Mouse (Mus musculus) CD4-positive helper T cell, adult 2 months (primary cell): ENCODE measurements around the gene Ugt1a1.

Source experiments
- DNase-seq: peaks from one replicate; pipeline ENCODE4 v3.0.0-alpha.2; 2012; ENCODE audit warnings: low read depth, missing footprints, low spot score

Gene Ugt1a1

DNA sequence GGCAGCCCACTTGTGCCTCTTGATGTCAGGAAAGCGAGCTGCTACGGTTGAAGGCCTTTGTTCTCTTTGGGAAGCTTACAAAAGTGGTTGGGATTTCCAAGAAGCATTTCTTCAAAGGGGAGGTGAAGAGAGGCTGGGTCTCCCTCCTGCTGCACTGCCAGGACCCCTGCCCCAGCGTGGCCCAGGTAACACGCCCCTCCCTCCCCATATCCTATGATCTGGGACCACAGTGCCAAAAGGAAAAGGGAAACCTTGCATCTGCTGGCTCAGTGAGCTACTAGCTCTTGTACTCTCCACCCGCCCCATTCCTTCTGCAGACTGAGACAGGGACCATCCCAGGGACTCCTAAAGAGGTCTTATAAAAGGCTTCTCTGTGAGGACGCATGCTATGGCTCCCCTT, 45.9 kb downstream of the Ugt1a1 start:
- DNase-seq, result no peak

DNA sequence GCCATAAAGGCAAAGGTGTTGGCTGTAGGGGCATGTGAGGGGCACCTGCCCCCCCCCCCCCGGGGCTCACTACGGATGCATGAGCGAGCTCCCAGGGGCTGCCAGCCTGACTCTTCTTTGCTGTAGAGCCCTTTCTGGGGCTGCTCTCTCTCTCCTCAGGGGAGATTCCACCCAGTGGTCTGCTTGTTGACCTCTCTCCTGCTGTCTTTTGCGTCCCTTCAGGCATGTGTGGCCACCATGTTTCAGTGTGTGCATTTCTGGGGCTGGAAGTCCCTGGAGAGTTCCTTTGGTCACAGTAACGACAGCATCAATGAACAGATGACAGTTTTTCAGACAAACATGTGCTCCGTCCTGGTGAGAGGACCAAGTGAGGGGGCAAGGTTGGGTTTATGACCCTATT, 46.6 kb downstream of the Ugt1a1 start:
- DNase-seq, result no peak

DNA sequence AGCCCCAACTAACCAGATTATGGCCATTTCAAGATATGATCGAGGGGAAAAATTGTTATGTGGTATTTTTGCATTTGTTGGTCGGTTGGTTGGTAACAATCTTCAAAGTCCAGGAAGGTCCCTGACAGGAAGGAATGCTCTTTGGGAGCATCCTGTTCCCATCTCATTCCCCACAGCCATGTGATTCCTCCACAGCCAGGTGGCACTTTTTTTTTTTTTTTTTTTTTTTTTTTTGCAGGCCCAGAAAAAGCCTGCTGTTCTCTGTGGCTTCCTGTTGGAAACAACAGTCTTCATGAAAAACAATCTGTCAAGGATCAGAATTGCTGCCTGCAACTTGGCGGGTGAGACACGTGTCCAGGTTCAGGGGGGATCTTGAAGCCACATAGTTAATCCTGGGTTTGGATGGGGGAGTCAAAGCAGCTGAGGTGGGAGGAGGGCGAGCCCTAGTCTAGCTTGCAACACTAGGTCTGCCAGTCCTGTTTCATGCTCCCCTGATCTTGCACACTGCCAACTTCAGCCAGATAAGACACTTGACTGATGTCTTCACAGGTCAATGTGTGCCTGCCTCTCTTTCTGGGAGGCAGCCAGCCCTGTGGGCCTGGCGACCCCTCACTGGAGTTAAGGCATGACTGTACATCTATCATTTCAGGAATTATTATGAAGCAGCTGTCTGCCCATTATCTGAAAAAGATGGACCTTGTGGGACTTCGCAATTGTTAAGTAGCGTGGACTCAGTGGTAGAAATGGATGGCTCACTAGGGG, 47.3 kb downstream of the Ugt1a1 start:
- no peak for DNase-seq

DNA sequence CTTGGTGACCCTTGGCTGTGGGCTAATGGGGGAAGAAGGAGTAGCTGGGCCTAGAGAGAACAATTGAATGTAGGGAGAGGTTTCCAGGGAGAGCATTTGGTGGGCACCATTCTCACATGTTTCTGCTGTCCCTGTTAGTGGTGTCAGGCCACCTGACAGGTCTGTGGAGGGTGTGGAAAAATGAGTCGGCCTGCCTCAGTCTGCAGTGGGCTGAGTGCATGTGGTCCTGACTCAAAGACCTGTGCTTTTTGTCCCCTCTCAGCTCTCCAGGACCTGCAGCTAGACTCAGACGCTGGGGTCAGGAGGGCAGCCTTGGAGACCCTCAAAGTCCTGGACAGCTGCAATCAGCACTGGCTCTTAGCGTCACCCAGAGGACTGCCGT, 47.9 kb downstream of the Ugt1a1 start:
- no peak for DNase-seq

DNA sequence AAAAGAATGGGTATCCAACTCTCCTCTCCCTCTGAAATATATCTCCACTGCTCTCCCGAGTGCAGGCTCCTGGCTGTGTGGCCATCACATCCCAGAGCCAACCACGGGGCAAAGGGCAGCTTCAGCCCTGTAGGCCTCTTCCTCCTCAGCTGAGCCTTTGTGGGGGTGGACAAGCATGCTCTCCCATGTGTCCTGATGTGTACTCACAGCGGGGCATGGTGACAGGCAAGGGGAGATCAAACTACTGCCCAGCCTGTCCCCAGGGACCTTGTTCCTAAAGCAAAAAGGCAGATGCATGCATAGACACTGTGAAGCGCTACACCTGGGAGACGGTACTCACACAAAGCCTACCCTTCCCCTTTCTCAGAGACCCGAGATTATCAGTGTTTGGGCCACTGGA, 48.4 kb downstream of the Ugt1a1 start:
- DNase-seq, result no peak

DNA sequence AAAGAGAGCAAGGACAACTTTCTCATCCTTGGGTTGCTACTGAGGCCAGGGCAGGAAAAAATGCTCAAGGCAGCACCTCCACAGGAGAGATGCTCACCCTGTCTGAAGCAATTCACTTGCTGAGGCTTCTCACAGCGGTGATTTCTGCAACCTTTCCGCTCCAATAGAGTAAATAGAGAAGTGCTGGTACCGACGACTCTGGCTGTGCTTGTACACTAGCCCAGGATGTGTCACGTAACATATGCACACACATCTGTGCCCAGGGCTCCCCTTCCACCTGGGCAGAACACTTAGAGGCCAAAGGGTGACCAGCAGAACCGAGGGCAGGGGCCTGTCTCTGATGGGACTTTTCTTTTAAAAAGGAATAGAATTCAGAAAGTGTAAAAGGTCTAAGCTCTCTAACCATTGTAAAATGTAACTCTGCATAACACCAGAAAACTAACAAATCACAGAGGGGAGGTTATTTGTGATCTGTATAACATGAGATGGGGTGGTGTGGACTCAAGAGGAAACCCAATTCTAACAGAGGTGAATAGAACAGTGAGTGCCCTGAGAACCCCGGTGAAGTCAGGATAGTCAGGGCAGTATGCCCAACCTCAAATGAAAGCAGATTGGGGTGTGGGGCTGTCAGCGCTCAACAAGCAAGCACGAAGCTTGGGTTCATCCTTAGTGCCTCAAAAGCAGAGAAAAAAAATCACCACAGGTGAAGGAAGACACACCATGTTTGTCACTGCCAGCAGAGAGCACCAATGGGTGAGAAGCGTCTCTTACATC, 49.0 kb downstream of the Ugt1a1 start:
- no peak for DNase-seq

DNA sequence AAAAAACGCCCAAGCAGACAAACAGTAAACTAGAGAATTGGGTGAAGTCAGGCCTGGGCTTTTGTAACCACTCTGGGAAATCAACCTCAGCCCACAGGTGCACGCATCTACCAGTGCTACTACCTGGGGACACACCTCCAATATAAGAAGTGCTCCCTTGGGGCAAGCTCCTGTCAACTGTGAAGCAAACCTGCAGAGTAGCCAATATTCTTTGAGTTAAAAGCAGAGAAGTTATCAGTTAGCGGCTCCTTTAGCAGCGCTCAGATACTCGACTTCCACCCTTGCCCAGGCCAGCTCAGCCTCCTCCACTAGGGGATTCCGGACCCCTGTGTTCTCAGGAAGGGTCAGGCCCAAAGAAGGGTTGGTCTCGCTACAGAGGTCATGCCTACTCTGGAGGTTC, 49.9 kb downstream of the Ugt1a1 start:
- DNase-seq, result no peak

DNA sequence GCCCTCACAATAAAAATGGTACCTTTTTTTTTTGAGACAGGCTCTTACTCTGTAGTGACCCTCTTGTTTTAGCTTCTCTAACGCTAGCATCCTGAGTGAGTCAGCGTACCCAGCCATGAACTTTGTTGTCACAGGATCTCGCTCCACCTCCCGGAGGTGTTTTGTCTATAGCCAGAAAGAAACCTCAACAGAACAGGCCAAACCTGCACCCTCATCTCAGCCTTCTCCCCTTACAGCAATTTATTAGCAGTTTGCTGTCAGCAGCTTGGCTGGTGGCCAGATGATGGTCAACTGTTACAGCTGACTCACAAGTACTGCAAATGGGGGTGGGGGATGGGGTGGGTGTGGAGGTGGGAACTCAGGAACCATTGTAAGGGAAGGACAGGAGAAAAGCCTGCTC, 50.5 kb downstream of the Ugt1a1 start:
- DNase-seq, result no peak

DNA sequence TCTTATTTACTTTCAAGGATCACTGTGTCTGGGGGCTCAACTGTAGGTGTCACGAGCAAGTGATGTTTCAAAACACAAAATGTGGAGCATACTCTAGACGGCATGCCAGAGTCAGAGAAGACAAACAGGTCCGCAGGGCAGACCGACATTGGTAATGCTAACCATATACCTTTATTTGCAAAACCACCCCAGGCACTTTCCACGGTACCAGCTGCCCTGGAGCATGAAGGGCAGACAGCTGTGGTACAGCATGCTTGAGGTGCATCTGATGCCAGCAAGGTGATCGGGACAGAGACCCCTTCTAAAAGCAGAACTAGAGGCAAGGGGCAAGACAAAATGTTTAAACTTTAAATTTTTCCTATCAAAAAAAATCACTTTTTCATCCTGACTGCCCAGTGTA, 51.2 kb downstream of the Ugt1a1 start:
- DNase-seq, result no peak

DNA sequence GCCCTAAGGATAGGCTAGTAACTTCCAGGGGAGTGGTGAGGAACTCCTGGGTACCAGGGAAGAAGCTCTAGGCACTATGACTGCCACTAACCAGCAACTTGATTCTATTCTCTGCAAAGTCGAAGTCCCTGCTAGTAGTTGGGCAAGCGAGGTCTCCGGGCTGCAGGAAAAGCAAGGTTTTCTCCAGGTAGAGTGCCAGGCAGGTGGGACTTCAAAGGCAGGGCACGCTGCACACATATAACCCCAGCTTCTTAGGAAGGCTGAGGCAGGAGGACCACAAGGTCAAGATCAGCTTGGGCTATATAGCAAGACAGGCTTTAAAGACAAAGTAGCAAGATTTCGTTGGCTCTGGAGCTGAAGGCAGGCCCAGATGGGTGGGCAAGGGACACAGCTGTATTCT, 52.0 kb downstream of the Ugt1a1 start:
- DNase-seq, result no peak

DNA sequence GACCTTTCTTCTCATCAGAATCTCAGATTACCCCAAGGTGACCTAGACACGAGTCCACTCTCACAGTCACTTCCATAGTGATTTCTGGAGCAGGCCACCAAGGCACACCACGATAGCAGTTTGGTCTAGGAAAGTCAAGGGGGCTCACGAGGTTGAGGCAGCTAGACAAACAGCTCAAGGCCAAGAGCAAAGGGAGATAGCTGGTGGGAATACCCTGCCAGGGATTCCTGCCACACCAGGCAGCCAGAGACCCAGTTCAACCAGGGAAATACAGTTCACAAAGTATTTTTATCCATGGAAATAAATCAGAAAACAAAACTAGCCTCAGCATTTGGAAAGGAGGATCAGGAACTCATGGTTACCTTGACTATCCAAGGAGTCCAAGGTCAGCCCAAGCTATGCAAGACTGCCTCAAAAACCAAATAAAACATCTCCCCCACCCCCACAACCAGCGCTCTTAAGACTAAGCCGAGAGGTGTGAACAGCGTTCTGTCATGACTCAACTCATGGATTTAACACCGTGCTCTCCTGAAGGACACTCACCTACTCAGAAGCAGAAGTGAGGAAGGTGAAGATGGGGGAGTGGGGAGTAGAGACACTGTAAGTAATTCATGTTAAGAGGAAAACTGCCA, 52.6 kb downstream of the Ugt1a1 start:
- DNase-seq, result no peak

DNA sequence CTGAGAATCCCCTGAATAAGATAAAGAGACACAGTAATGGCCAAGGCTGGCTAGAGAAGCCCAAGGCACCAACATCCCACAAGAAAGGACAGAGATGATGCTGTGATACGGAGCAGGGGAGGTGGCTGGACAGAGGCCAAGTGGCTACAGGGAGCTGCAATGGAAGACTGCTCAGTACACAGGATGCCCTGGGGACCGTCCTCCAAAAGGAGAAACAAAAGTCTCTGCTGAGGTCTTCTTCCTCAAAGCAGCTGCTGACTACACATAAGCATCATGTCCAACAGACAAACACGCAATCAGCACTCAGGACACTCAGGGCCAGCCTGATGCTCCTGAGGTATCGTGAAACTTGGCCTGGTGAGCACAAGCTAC, 53.1 kb downstream of the Ugt1a1 start:
- DNase-seq, result no peak

DNA sequence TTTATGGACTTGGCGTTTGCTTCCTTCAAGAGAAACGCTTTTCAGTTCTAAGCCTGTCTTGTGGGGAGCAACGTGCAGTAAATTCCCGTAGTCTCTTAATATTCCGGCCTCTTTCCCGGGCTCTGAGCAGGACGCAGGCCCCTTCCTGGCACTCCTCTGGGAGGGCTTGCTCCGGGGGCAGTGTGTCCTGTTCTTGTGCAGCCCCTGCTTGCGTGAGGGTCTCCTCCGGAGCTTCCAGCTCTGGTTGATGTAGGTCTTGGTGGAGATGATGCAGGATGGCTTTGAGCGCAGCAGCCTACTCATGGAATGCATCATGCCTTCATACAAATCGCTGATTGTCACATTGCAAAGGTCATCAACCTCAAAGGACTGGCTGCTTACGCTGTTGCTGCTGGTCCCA, 54.4 kb downstream of the Ugt1a1 start:
- no peak for DNase-seq

DNA sequence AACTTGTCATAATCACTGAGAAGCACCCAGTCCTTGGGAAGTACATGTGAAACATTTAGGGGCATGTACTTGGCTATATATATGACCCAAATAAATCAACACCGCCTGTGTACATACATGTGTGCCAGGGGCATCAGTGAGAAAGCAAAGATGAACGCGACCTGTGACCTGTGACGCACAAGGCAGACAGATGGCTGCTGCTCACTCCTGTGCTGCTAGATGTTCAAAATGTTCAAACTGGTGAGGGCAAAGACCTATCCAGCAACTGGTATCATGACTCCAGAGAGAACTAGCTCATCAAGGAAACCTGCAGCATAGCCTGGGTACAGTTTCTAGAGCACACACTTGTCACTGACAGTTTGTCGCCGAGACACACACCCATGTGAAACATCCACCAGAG, 55.7 kb downstream of the Ugt1a1 start:
- no peak for DNase-seq

DNA sequence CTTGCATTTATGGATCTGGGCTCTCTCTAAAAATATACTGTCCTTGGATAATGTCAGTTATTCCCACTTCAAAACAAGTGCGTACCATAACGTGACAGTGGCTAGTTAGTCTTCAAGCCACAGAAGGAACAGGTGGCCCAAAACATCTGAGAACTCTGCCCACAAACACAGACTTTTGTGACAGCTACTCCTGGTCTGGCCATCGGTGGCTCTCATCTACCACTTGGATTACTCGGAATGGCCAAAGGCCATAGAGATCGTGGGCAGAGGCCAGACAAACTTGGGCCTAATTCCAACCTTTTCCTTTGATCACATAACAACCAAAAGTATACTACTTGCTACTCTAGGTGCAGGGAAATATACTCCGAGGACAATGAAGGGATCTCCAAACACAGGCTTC, 56.3 kb downstream of the Ugt1a1 start:
- DNase-seq, result no peak
